Mouse (Mus musculus): ENCODE data around the gene Cops7b. TPM values are rescaled to one million over a fixed set of nuclear protein-coding genes. Genes with fewer than 3 reads are reported as not detected.
A peak's percentile ranks its signal among the peaks of the same experiment; 100 is the strongest.

Cops7b gene
- total RNA-seq, 4 experiments from 2014 or later, result 13.1 to 16.3 (median 14.6) TPM

- DNase-seq, result no peak
These were observed 15.8 kb downstream of the Cops7b start for GRCm38 (mm10) chr1:86598516-86598915.

GRCm38 (mm10) chr1:86600117-86600516 lies 17.4 kb downstream of the Cops7b start:
- no peak for DNase-seq

- no peak for DNase-seq
These were observed 28.2 kb downstream of the Cops7b start for GRCm38 (mm10) chr1:86610954-86611353.

- no peak for DNase-seq
These were observed 29.4 kb downstream of the Cops7b start for GRCm38 (mm10) chr1:86612081-86612480.

GRCm38 (mm10) chr1:86614269-86614668 lies 31.6 kb downstream of the Cops7b start:
- no peak for DNase-seq

- peak; percentile 36 for DNase-seq
These were observed 35.9 kb downstream of the Cops7b start for GRCm38 (mm10) chr1:86618454-86619125.

GRCm38 (mm10) chr1:86622296-86622695 lies 39.6 kb downstream of the Cops7b start:
- DNase-seq, result peak; percentile 72

GRCm38 (mm10) chr1:86623001-86624000 lies 40.6 kb downstream of the Cops7b start:
- DNase-seq, result no peak

- DNase-seq, result peak; percentile 54
These were observed 45.6 kb downstream of the Cops7b start for GRCm38 (mm10) chr1:86628270-86628669.

GRCm38 (mm10) chr1:86629936-86630335 lies 47.2 kb downstream of the Cops7b start:
- DNase-seq, result no peak

- DNase-seq, result no peak
These were observed 47.8 kb downstream of the Cops7b start for GRCm38 (mm10) chr1:86630527-86630926.

GRCm38 (mm10) chr1:86632732-86633380 lies 50.2 kb downstream of the Cops7b start:
- DNase-seq, result no peak

GRCm38 (mm10) chr1:86633434-86633833 lies 50.7 kb downstream of the Cops7b start:
- DNase-seq, result no peak

GRCm38 (mm10) chr1:86633840-86634750 lies 51.4 kb downstream of the Cops7b start:
- DNase-seq, result no peak

- no peak for DNase-seq
These were observed 52.2 kb downstream of the Cops7b start for GRCm38 (mm10) chr1:86634751-86635359.

- no peak for DNase-seq
These were observed 60.6 kb downstream of the Cops7b start for GRCm38 (mm10) chr1:86643101-86643809.

- DNase-seq, result no peak
These were observed 64.8 kb downstream of the Cops7b start for GRCm38 (mm10) chr1:86647517-86647916.

- DNase-seq, result peak; percentile 35
These were observed 67.6 kb downstream of the Cops7b start for GRCm38 (mm10) chr1:86650272-86650671.

- DNase-seq, result no peak
These were observed 70.0 kb downstream of the Cops7b start for GRCm38 (mm10) chr1:86652675-86653074.

- no peak for DNase-seq
These were observed 74.4 kb downstream of the Cops7b start for GRCm38 (mm10) chr1:86657071-86657470.
